Mouse (Mus musculus) neural tube, embryonic 10.5 days (tissue): ENCODE data around the gene Hist1h2bf.
A peak's percentile ranks its signal among the peaks of the same experiment; 100 is the strongest.
"Not testable (repeated sequence)": the region's sequence is repeated elsewhere in the genome, so short reads cannot be mapped to it uniquely, and the experiment has no call there.

ENCODE experiments used
- DNase-seq: peaks from one replicate; pipeline ENCODE4 v3.0.0-alpha.2; 2017; ENCODE audit warnings: low spot score; ENCODE audit errors: extremely low spot score

The Hist1h2bf gene

GRCm38 (mm10) chr13:23591206-23591605 lies 17.2 kb upstream of the Hist1h2bf start:
- no peak for DNase-seq

DNA sequence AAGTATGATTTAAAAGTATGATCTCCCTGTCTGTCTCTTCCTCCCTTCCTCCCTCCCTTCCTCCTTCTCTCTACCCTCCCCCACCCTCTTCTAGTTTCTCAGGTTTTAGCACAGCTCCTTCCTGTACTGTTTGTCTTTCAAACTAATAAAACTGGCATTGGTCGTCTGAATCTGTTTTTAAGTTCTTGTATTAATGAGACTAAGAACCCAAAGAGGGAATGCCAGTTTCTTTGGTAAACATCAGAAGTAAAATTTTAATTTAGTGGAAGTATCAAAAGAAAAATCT lies 12.9 kb upstream of the Hist1h2bf start:
- DNase-seq: no peak

DNA sequence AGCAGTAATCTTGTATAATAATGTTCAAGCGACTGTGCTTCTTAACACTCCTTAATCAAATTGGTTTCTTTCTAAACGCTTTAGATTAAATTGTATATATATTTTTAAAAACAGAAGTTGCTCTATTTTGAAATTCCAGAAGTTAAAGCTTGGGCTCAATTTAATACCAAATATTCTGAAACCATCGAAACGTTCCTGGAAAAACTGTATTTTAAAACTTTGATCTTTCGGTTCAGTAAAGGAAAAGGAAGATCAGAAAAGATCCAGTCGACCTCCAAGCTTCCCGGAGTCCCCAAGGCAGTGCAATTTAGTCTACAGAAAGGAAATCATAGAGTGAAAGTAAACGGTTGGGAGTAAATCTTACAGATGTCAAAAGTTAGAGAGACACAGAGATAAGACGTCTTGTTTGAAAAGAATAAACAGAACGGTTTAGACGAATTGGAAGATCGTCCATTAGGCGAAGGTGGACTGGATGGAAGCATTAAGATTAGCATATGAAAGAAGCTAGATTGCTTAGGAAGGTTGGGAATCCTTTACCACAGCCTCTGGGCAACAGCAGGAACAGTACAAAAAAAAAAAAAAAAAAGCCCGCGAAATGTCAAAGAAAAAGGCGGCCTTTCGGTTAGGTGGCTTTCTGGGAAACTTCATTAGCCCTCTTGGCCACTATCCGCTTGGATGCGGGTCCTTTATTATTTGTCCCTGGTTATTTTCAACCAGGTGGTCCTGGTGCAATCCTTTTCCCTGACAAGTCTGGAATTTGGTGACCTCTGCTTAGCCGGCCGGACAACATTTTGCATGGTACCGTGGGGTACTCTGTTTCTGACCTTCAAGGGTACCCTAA lies 12.3 kb upstream of the Hist1h2bf start:
- peak; percentile 47 for DNase-seq

DNA sequence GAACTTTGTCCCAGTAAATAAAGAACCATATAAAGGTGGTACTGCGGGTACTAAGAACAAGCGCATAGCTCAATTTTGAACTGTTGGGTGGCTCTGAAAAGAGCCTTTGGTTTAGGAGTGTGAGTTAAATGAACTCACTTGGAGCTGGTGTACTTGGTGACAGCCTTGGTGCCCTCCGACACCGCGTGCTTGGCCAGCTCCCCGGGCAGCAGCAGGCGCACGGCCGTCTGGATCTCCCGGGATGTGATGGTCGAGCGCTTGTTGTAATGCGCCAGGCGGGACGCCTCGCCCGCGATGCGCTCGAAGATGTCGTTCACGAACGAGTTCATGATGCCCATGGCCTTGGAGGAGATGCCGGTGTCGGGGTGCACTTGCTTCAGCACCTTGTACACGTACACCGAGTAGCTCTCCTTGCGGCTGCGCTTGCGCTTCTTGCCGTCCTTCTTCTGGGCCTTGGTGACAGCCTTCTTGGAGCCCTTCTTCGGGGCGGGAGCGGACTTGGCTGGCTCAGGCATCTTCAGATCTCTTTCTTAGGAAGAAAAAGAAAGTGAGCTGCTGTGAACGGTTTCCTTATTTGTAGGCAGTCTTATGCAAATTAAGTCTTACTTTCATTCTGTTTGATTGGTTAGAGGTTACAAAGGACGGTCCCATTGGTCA lies 11.6 kb upstream of the Hist1h2bf start:
- peak; percentile 66 for DNase-seq

GRCm38 (mm10) chr13:23585029-23585441 lies 11.0 kb upstream of the Hist1h2bf start:
- DNase-seq: peak; percentile 80

- DNase-seq: peak; percentile 40
Observed at GRCm38 (mm10) chr13:23584331-23584730, 10.3 kb upstream of the Hist1h2bf start.

DNA sequence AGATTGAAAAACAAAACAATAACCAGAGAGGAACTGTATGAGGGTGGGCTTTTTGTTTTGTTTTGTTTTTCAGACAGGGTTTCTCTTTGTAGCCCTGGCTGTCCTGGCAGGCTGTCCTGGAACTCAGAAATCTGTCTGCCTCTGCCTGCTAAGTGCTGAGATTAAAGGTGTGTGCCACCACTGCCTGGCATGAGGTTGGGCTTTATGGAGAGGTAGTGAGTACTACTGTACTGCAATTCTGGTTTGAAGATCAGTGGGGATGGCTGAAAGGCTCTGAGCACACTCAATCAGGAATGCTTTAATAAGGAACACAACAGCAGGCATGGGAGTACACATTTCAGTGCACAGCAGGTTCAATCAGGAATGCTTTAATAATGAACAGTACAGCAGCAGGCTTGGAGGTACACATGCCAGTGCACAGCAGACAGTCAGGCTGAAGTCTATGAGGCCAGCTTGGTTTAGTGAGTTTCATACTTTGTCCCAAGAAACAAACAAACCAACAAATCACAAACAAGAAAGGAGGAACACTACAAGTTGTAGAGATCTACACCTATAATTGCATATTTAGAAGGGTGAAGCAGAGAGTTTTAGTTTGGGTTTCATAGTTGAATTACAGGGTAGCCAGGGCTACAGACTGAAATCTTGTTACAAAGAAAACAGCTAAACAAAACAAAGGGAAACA lies 9.5 kb upstream of the Hist1h2bf start:
- no peak for DNase-seq

DNA sequence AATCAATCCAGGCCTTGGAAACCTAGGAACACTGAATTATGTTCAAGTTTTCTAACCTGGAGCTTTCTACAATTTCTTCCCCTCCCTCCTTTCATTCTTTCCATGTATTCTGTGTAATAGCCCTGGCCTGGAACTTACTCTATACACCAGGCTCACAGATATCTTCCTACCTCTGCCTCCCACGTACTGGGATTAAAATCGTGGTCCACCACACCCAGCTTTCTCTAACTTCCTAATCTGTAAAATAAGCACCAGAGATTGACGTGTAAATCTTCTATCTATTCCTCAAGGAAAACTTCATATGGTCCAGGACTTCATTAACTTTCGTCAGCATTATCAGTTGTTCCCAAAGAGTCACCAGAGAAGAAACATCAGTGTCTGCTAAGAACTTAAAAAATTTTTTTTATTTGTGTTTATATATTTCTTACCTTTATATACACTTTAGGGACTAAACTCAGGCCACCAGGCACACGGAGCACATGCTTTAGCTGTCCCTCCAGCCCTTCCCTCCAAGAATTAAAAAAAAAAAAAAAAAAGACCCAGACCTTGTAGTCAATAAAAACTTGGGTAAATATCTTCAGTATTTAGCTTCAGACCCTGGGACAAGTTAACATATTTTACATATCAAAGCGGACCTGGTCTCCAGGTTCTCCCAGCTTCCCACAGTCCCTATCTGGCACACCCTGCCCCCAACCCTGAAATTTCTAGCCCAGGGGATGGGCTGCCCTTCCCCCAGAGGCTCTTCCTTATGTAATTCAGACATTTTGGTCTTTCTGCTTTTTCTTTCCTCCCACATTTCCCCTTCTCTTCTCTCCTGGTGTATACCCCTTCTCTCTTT lies 8.4 kb upstream of the Hist1h2bf start:
- peak; percentile 43 for DNase-seq

DNA sequence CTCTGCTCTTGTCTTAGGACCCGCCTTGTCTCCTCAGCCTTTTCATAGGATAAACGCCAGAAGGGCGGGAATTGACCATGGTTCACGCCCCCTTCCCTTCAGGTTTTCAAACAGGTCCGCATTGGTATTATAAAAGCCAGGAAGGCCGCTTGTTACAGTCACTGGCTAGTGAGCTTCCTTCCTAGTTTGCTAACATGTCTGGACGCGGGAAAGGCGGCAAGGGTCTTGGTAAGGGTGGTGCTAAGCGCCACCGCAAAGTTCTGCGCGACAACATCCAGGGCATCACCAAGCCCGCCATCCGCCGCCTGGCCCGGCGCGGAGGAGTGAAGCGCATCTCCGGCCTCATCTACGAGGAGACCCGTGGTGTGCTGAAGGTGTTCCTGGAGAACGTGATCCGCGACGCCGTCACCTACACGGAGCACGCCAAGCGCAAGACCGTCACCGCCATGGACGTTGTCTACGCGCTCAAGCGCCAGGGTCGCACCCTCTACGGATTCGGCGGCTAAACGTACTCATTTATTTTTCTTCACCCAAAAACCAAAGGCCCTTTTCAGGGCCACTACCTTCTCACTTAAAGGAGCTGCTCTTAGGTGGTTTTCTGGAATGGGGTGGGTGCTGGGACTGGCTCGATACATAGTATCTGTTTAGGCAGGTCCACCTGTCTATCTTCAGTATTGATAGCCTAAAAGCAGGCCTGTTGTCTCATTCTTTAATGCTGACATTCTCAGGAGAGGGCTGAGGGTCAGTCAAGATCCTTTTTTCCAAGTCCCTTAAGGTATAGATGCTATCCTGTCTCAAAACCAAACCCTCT lies 7.6 kb upstream of the Hist1h2bf start, which contains the start of gene Hist1h4d:
TSS of gene Hist1h4d (plus strand) at position 191 of the 811 bp plus-strand sequence.
- peak; percentile 98 for DNase-seq

DNA sequence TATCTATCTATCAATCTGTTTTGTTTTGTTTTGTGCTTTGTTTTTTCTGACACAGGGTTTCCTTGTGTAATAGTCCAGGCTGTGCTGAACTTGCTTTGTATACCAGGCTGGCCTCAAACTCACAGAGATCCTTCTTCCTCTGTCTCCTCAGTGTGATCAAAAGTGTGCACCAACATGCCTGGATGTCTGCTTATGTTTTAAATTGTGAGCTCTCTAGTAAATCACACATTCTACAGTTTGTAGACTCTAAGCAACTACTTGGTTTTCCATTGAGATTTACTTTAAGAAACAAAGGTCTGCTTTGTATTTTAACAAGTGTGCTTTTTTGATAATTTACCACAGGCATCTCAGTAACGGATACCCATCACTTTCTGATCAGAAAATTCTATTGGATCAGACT lies 3.8 kb upstream of the Hist1h2bf start:
- no peak for DNase-seq

GRCm38 (mm10) chr13:23576906-23577639 lies 3.1 kb upstream of the Hist1h2bf start:
- no peak for DNase-seq

GRCm38 (mm10) chr13:23576351-23576881 lies 2.4 kb upstream of the Hist1h2bf start:
- DNase-seq: peak; percentile 52

GRCm38 (mm10) chr13:23575864-23576313 lies 1.9 kb upstream of the Hist1h2bf start:
- DNase-seq: not testable (repeated sequence)

DNA sequence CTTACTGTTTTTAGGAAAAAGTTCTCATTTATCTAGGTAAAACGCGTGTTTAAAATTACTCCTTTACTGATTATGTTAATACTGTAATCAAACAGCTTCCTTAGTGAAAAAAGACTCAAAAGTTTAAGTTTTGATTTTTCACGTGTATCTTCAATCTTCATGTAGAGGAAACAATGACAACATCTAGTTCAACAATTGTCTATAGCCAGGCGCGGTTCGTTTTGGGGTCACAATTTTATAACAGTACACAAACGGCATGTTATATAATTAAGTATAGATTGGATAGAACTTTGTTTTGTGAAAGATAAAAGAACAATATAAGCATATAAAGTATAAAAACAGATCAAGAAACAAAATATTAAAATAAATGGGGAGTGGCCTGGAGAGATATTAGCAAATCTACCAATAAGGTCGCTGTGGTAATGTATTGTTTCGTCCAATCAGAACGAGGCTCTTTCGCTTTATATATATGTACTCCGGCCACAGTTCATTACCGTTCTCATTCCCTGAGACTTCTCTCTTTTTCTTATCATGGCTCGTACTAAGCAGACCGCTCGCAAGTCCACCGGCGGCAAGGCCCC lies 1.4 kb upstream of the Hist1h2bf start, which contains the start of gene Hist1h3d:
TSS of gene Hist1h3d (plus strand) at position 493 of the 581 bp plus-strand sequence.
- DNase-seq: peak; percentile 65

- DNase-seq: not testable (repeated sequence)
Observed at GRCm38 (mm10) chr13:23574546-23575170, 662 bp upstream of the Hist1h2bf start.

GRCm38 (mm10) chr13:23573034-23573897 lies 730 bp downstream of the Hist1h2bf start:
- not testable (repeated sequence) for DNase-seq

DNA sequence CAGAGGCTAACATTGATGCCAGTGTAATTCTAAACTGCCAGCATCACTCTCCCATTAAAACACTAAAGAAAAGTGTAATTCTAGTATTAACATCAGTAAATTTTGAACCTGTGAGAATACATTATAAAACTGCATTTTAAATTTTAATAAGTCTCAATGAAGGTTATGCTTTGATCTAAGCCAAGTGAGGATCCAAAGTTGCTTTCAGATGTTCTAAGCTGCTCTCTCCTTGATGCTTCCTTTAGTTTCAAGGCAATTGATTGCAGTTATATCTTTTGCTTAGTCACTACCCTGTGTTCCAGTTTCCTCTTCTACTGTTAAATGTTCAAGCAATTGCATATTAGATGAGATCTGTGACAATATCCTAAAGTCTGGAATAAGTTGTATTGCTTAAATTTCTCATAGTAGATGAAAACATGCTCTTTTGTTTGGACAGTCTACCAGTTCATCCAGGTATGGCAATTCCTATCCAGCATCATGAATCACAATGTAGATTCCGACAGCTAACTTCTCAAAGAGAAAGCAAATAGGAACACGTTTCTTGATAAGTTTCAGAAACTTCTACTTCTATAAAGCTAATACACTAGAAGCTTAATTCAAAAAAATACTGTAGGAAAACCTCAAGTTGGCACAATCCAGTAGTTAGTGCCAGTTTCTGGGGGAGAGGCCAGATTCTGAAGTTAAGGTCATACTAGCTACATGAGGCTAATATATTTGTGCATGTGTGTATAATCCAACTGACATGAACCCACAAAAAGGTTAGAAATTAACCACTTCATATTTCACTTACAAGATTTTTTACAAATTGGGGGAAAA lies 1.6 kb downstream of the Hist1h2bf start:
- no peak for DNase-seq
